Mouse (Mus musculus): ENCODE measurements at regions not wholly inside any gene's neighbourhood (a gene's known extent, or its start where the extent isn't known, plus 50 kb on each side); places are given as distances from the start of the nearest gene placed in this dataset.
"Not testable (repeated sequence)": the region's sequence is repeated elsewhere in the genome, so short reads cannot be mapped to it uniquely, and the experiment has no call there.

- TF ChIP-seq EP300, CTCF (IDR thresholded peaks at IDR 0.05; ENCODE audit: low read depth): not testable (repeated sequence)
Observed at GRCm38 (mm10) chr5:129385965-129386643, 114.9 kb upstream of the Sfswap start.

Data from liver, embryonic 14.5 days (tissue).